Mouse (Mus musculus) T-helper 1 cell (primary cell): Measurements from ENCODE around the gene Ifi203.
"Not testable (repeated sequence)": the region's sequence is repeated elsewhere in the genome, so short reads cannot be mapped to it uniquely, and the experiment has no call there.

Source experiments
- in situ Hi-C: fragments of 300-600 bp; cut with MboI, MseI; formaldehyde crosslinking; loops from one replicate; pipeline ENCODE4 v1.15.1; 2025; ENCODE audit warnings: high pct_unique_total_duplicates

Gene Ifi203

GRCm38 (mm10) chr1:173941924-173942779 lies at the start of gene Ifi203, which contains the start of gene Mndal:
Gene Ifi203, minus strand, starts transcription at chr1:173942672.
Gene Mndal, minus strand, starts transcription at chr1:173942491.
- in situ Hi-C loops = not testable (repeated sequence)

- in situ Hi-C loops = not testable (repeated sequence)
These were observed 40.3 kb upstream of the Ifi203 start, which contains the start of gene Ifi202b for GRCm38 (mm10) chr1:173982694-173983305. Gene Ifi202b, minus strand, starts transcription at chr1:173982744.

GRCm38 (mm10) chr1:173981038-173981437 lies 38.6 kb upstream of the Ifi203 start:
- in situ Hi-C loops = not testable (repeated sequence)

DNA sequence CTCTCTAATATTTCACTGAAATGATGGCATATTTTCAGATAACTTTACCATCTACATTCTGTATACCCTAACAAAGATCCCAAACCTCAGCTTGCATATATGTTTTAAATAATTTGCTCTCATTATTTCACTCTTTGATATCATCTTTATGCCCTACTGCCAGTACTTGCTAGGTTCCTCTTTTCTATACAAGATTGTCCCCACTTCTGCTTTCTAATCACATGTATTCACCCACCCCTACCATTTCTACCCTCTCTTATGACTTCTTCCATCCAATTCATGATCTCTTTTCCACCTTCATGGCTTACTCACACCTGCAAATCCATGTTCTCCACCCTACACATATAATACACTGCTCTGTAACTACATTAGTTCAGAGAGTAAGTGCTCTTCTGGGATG lies 35.1 kb upstream of the Ifi203 start:
- in situ Hi-C loops = no loop called here

DNA sequence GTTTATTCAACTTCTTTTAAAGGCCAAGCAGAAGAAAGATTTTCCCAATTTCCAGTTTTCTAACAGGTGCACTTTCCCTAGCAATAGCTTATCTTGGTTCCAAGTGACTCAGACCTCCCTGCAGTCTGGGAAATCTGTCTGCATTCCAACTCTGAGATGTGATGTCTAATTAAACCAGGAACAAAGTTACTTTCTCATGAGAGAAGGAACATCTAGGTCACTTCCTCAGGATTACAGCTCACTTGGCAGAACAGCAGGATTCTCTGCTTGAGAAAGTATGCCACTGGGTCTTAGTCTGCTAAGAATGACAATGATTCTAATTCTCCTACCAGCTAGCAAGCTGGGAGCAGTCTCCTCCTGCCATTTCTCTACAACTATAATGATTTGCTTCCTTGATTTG lies 30.6 kb upstream of the Ifi203 start:
- in situ Hi-C loops = no loop called here

- in situ Hi-C loops = not testable (repeated sequence)
These were observed 19.0 kb upstream of the Ifi203 start for GRCm38 (mm10) chr1:173961491-173961890.

GRCm38 (mm10) chr1:173959998-173960397 lies 17.5 kb upstream of the Ifi203 start:
- in situ Hi-C loops = not testable (repeated sequence)

- in situ Hi-C loops = not testable (repeated sequence)
These were observed 13.5 kb upstream of the Ifi203 start for GRCm38 (mm10) chr1:173955839-173956527.

DNA sequence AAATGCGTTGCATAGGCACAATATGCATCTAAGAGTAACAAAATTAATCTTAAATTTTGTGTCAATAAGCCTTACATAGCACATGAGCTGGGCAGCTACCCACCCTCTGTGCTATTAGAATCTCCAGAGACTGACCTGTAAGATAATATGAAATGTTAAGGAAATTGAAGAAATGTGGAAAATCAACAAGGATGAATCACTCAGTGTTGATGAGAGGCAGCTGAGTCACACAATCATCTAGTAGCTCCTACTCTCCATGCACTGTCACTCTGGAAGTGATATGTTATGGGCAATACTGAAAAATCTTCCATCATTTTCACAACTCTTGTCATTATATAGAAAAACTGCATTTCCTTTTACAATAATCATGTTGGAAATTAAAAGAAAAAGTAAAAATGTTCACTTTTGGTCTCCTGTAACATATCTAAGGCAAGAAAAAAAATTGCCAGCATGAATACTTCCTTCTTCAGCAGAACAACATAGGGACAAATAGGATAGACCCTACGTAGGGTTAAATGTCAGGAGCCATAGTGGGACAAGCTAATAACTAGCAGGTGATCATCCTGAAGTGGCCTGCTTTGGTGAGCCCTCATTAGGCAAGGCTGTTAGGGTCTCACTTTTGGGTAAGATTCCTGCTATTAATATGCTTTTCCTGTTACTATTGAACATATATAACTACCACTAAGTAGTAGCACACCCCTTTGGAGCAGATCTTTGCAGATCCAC lies 12.8 kb upstream of the Ifi203 start:
- in situ Hi-C loops = no loop called here

- in situ Hi-C loops = no loop called here
These were observed 11.1 kb upstream of the Ifi203 start for GRCm38 (mm10) chr1:173953563-173953962.

GRCm38 (mm10) chr1:173949044-173949443 lies 6.6 kb upstream of the Ifi203 start:
- in situ Hi-C loops = loop anchor here (5.0 kb wide), 1 partner anchor 142 kb away; no protein-coding TSS in a partner anchor

- in situ Hi-C loops = not testable (repeated sequence)
These were observed 251 bp upstream of the Ifi203 start for GRCm38 (mm10) chr1:173942780-173943066.

DNA sequence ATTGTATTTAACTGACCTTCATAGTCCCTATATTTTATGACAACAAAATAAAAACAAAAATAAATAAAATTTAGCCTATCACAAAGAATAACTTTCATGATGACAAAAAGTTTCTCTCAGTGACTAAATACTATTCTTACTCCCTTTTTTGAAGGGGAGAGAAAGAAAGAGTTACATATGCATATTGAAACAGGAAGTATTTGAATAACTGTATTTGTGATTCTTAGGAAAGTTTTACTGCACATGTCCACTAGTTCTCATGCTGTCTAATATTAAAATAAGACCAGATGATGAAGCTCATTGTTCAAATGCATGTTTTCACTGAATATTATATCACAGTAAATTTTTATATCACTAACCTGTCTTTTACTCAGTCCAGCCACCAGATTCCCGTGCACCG lies 950 bp downstream of the Ifi203 start:
- in situ Hi-C loops = not testable (repeated sequence)

- in situ Hi-C loops = loop anchor here (5.0 kb wide), 1 partner anchor 147 kb away; no protein-coding TSS in a partner anchor
These were observed 23.2 kb downstream of the Ifi203 start for GRCm38 (mm10) chr1:173919279-173919678.

GRCm38 (mm10) chr1:173914559-173914958 lies 27.9 kb downstream of the Ifi203 start:
- in situ Hi-C loops = no loop called here

GRCm38 (mm10) chr1:173913256-173913791 lies 29.1 kb downstream of the Ifi203 start:
- in situ Hi-C loops = not testable (repeated sequence)

DNA sequence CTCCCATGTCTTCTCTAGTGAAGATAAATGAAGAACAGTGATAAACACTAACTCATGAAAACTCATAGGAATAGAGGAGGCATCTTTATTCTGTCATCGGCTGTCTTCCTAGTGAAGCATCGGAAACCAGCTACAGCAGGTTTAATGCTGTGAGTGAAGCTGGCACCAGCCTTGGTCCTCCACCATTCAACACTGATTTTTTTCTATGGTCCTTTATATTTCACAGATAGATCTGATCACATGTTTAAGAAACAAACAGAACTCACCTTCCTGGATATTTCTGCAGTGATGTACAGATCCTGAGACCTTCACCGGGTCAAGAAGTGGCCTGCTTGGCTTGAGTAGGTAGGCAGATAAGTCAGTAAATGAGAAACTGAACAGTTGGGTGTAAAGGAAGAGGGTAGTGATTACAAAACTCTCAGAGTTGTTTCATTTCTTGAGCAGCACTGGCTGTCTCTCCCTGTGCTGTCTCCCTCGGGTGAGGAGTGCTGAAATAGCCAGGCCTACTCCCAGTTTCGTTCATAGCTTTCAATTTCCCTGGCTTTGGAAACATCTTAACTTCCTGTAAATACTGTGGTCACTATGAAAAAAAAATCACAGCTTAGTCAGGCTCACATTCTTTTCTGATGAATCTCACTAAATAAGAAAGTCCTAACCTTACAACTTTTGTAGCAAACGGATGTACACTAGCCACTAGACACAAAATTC lies 29.8 kb downstream of the Ifi203 start, which contains the start of gene Ifi211:
Gene Ifi211 (minus strand): TSS at position 499 of the 708 bp plus-strand sequence.
- in situ Hi-C loops = not testable (repeated sequence)

DNA sequence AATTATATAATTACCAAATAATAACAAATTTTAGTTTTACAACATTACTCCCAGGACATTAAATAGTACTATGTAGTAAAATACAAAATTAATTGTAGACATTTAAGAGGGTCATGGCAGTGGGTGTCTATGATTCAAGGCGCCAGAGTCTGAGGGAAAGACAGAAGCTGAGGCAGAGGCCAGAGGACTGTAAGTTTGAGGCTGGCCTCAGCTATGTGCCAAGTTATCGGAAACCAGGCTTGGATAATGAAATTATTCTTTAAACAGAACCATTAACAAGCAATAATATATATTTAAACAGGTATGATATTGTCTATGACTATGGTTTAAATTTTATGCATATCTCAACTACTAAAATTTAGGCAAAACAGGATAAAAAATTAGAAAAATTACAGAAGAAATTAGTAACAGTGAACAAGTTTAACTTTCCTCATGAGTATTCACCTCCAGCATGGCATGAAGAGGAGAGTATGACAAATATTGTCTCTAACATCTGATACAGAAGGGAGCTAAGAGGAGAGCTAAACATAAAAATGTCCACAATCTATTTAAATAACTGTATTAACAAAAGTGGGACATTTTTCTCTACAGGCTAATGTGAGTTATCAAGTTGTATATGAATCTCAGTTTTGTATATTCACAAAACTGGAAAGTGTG lies 30.5 kb downstream of the Ifi203 start:
- in situ Hi-C loops = no loop called here

GRCm38 (mm10) chr1:173908390-173908789 lies 34.1 kb downstream of the Ifi203 start:
- in situ Hi-C loops = not testable (repeated sequence)

- in situ Hi-C loops = not testable (repeated sequence)
These were observed 36.6 kb downstream of the Ifi203 start for GRCm38 (mm10) chr1:173905885-173906284.
